In genomic region chr1:126496722-126497121, GRCm38 (mm10) we compare ENCODE assay signal across 19 mouse cellular contexts.
A peak's percentile ranks its signal among the peaks of the same experiment; 100 is the strongest.
DNase-seq lines count a peak whose midpoint lies in the region; ATAC-seq and TF ChIP-seq lines count a peak whose summit lies in the region.
"Had no signal": no experiment of that assay in that cellular context is flagged by ENCODE, and none has a peak within 500 bp of the region (broad histone marks: within the 10 kb centered on the region; RNA-seq: fewer than 3 reads in every experiment).

No protein-coding gene starts in this region.

- no peak overlapping the region for H3K4me3 ChIP-seq in intestine, postnatal 0 days (ENCODE audit: low read depth, low read length)
- no peak overlapping the region for H3K4me3 ChIP-seq in intestine, embryonic 15.5 days (replicated peaks)
- no peak overlapping the region for H3K4me3 ChIP-seq in lung, embryonic 14.5 days (ENCODE audit: low read depth, low read length)
- no peak overlapping the region for H3K4me3 ChIP-seq in small intestine, adult 2 months (ENCODE audit: low read depth, low read length)
- H3K4me3 ChIP-seq: liver, embryonic 15.5 days; midbrain, embryonic 12.5 days; myocyte; neural tube, embryonic 15.5 days had no signal

- no peaks in the 10 kb centered on the region for H3K9me3 ChIP-seq in intestine, postnatal 0 days (ENCODE audit: control insufficient read depth)
- no peaks in the 10 kb centered on the region for H3K9me3 ChIP-seq in intestine, embryonic 15.5 days
- no peaks in the 10 kb centered on the region for H3K9me3 ChIP-seq in lung, embryonic 14.5 days (ENCODE audit: low read depth, low read length)
- H3K9me3 ChIP-seq: liver, embryonic 15.5 days; midbrain, embryonic 12.5 days; neural tube, embryonic 15.5 days had no signal

- H3K27me3 ChIP-seq in intestine, postnatal 0 days (replicated peaks; ENCODE audit: control insufficient read depth, insufficient read depth, low read length) = no peaks in the 10 kb centered on the region
- no peaks in the 10 kb centered on the region for H3K27me3 ChIP-seq in intestine, embryonic 15.5 days (replicated peaks)
- no peaks in the 10 kb centered on the region for H3K27me3 ChIP-seq in lung, embryonic 14.5 days (ENCODE audit: insufficient read depth, low read length)
- no peaks in the 10 kb centered on the region for H3K27me3 ChIP-seq in Patski
- no peaks in the 10 kb centered on the region for H3K27me3 ChIP-seq in small intestine, adult 2 months (ENCODE audit: control insufficient read depth, insufficient read depth, low read length)
- H3K27me3 ChIP-seq: liver, embryonic 15.5 days; neural tube, embryonic 15.5 days had no signal

- H3K4me2 ChIP-seq in intestine, postnatal 0 days (replicated peaks; ENCODE audit: low read depth) = no peak overlapping the region
- no peak overlapping the region for H3K4me2 ChIP-seq in intestine, embryonic 15.5 days (replicated peaks)
- H3K4me2 ChIP-seq in lung, embryonic 14.5 days = no peak overlapping the region
- H3K4me2 ChIP-seq: hindbrain, embryonic 14.5 days; liver, embryonic 15.5 days; midbrain, embryonic 12.5 days; neural tube, embryonic 15.5 days had no signal

- POLR2A ChIA-PET in Patski (lab: Charles Lee) = no interaction called here

- WGBS in intestine, postnatal 0 days = 77% methylated on average over 7 of the region's 7 CpGs
- 79% methylated on average over 7 of the region's 7 CpGs for WGBS in intestine, embryonic 15.5 days
- 72% methylated on average over 7 of the region's 7 CpGs for WGBS in lung, embryonic 14.5 days
- 83% methylated on average over 7 of the region's 7 CpGs for WGBS in small intestine, adult 2 months

- no peaks in the 10 kb centered on the region; the same call in 1 of the 2 replicates for H3K4me1 ChIP-seq in intestine, postnatal 0 days (replicated peaks; ENCODE audit: control insufficient read depth, insufficient read depth, low read length)
- H3K4me1 ChIP-seq in intestine, embryonic 15.5 days (replicated peaks) = peaks cover 7% of the 10 kb centered on the region; the same call in 1 of the 2 replicates
- peaks cover under 1% of the 10 kb centered on the region; the same call in 1 of the 2 replicates for H3K4me1 ChIP-seq in lung, embryonic 14.5 days (ENCODE audit: insufficient read depth)
- no peaks in the 10 kb centered on the region for H3K4me1 ChIP-seq in small intestine, adult 2 months (ENCODE audit: control insufficient read depth, insufficient read depth, insufficient read length, low read length)
- H3K4me1 ChIP-seq: liver, embryonic 15.5 days had no signal

- H3K9ac ChIP-seq in intestine, postnatal 0 days (ENCODE audit: low read depth, low read length) = no peak overlapping the region
- H3K9ac ChIP-seq in intestine, embryonic 15.5 days = no peak overlapping the region
- no peak overlapping the region for H3K9ac ChIP-seq in lung, embryonic 14.5 days
- H3K9ac ChIP-seq: hindbrain, embryonic 14.5 days; liver, embryonic 15.5 days; midbrain, embryonic 12.5 days; neural tube, embryonic 15.5 days had no signal

- H3K27ac ChIP-seq in intestine, postnatal 0 days (ENCODE audit: low read depth, low read length) = no peak overlapping the region
- no peak overlapping the region for H3K27ac ChIP-seq in intestine, embryonic 15.5 days
- H3K27ac ChIP-seq in lung, embryonic 14.5 days (ENCODE audit: low read depth) = no peak overlapping the region
- H3K27ac ChIP-seq in small intestine, adult 2 months (ENCODE audit: insufficient read depth, low read depth, low read length) = no peak overlapping the region
- H3K27ac ChIP-seq: hindbrain, embryonic 14.5 days; liver, embryonic 15.5 days; midbrain, embryonic 12.5 days; neural tube, embryonic 15.5 days had no signal

- TF ChIP-seq POLR2A in small intestine, adult 2 months (IDR thresholded peaks at IDR 0.05; ENCODE audit: low read depth, low read length) = no peak

- in situ Hi-C loops in Patski (cut with MboI; ENCODE audit: low pct_unique_long_range_greater_than_20kb) = no loop called here

- CTCF ChIA-PET in Patski (lab: Charles Lee) = no interaction called here

- DNase-seq in lung, embryonic 14.5 days = no peak
- DNase-seq in lung, postnatal 4 days = no peak
- no peak for DNase-seq in Patski (ENCODE audit: low read depth, low spot score)
- no peak for DNase-seq in right cerebral cortex, postnatal 10 days (ENCODE audit: low spot score in 2 of 2)
- DNase-seq: cerebellum, postnatal 10 days; heart, adult 11 months; heart, postnatal 14 days; kidney, adult 18-20 months; kidney, postnatal 4 days; layer of hippocampus, postnatal 36 days; left cerebral cortex, postnatal 4 days had no signal

- H3K36me3 ChIP-seq in intestine, postnatal 0 days (ENCODE audit: control insufficient read depth, insufficient read depth) = no peaks in the 10 kb centered on the region
- H3K36me3 ChIP-seq in intestine, embryonic 15.5 days = no peaks in the 10 kb centered on the region
- no peaks in the 10 kb centered on the region for H3K36me3 ChIP-seq in lung, embryonic 14.5 days (ENCODE audit: insufficient read depth)
- H3K36me3 ChIP-seq in small intestine, adult 2 months (ENCODE audit: control insufficient read depth, insufficient read depth, low read length) = no peaks in the 10 kb centered on the region
- H3K36me3 ChIP-seq: liver, embryonic 15.5 days; midbrain, embryonic 12.5 days; neural tube, embryonic 15.5 days had no signal

- TF ChIP-seq CTCF in intestine, postnatal 0 days (IDR thresholded peaks at IDR 0.05; ENCODE audit: low read depth) = peak; percentile 34
- peak; percentile 51 for TF ChIP-seq CTCF in lung, embryonic 14.5 days (IDR thresholded peaks at IDR 0.05; ENCODE audit: low read depth)
- TF ChIP-seq CTCF in Patski (IDR thresholded peaks at IDR 0.05) = peak; percentile 42
- TF ChIP-seq CTCF in small intestine, adult 2 months (IDR thresholded peaks at IDR 0.05; ENCODE audit: extremely low read depth, insufficient read length, insufficient replicate concordance, low read depth, low read length) = peak; percentile 28; the same call in 1 of the 2 replicates

- ATAC-seq in intestine, postnatal 0 days = no peak
- ATAC-seq in intestine, embryonic 15.5 days = no peak
- no peak for ATAC-seq in lung, embryonic 14.5 days (ENCODE audit: insufficient read depth)
- no peak for ATAC-seq in Patski
